Mouse (Mus musculus) kidney, embryonic 16.5 days (tissue): ENCODE measurements around the gene Srsf3. TPM values are rescaled to one million over a fixed set of nuclear protein-coding genes. Genes with fewer than 3 reads are reported as not detected.
A peak's percentile ranks its signal among the peaks of the same experiment; 100 is the strongest.

ENCODE experiments used
- ATAC-seq: fragments of 200-750 bp; cut with Nextera tagmentation; 2 replicates; pipeline ENCODE4 v1.8.0; 2017; ENCODE audit warnings: moderate TSS enrichment; ENCODE audit not compliant: low FRiP score, low TSS enrichment
- H3K27ac ChIP-seq: fragments of 300-500 bp; sonication (generic); 2 replicates; pipeline ENCODE4 v1.5.1; 2014; ENCODE audit warnings: low read length
- H3K27me3 ChIP-seq: fragments of 300-500 bp; sonication (generic); 2 replicates; pipeline ENCODE4 v1.6.1; 2014; ENCODE audit warnings: low read length, control low read depth, mixed read lengths; ENCODE audit not compliant: insufficient read depth
- H3K36me3 ChIP-seq: fragments of 300-500 bp; sonication (generic); 2 replicates; pipeline ENCODE4 v1.6.1; 2014; ENCODE audit warnings: low read length, control low read depth, mixed read lengths; ENCODE audit not compliant: insufficient read depth
- H3K4me1 ChIP-seq: fragments of 300-500 bp; sonication (generic); 2 replicates; pipeline ENCODE4 v1.6.1; 2014; ENCODE audit warnings: low read length, control low read depth, mixed read lengths; ENCODE audit not compliant: insufficient read depth
- H3K4me2 ChIP-seq: fragments of 300-500 bp; sonication (generic); replicated peaks from 2 replicates; pipeline ENCODE4 v1.6.1; 2014; ENCODE audit warnings: low read depth, low read length
- H3K4me3 ChIP-seq: fragments of 300-500 bp; sonication (generic); 2 replicates; pipeline ENCODE4 v1.5.1; 2014; ENCODE audit warnings: mild to moderate bottlenecking, low read length
- H3K9ac ChIP-seq: fragments of 300-500 bp; sonication (generic); replicated peaks from 2 replicates; pipeline ENCODE4 v1.6.1; 2014; ENCODE audit warnings: low read length
- H3K9me3 ChIP-seq: fragments of 300-500 bp; sonication (generic); 2 replicates; pipeline ENCODE4 v1.6.1; 2016; ENCODE audit warnings: low read length, control low read depth
- WGBS: fragments of 180-500 bp; shearing (Covaris S2); extraction: QIAGEN DNeasy Blood & Tissue Kit; methylation state at CpG from one replicate; pipeline ENCODE4 v1.1.7; 2014; 5-methylcytosine and 5-hydroxymethylcytosine counted together
- polyA plus RNA-seq: library from polyadenylated mRNA; unstranded; fragments of >200 nt; fragmentation: Nextera tagmentation; extraction: Ambion mirVana; gene quantifications from 2 replicates; pipeline ENCODE4 v1.2.1, GENCODE M21; 2015

The Srsf3 gene
- polyA plus RNA-seq, 1 experiment from 2014 or later, result 597 TPM

GRCm38 (mm10) chr17:28994615-28995014 is 37.8 kb upstream of the Srsf3 start:
- no peak overlapping the region for H3K27ac ChIP-seq
- ATAC-seq, result no peak
- H3K9me3 ChIP-seq, result no peaks in the 10 kb centered on the region
- no peak overlapping the region for H3K4me3 ChIP-seq
- 78% methylated on average over 4 of the region's 4 CpGs for WGBS
- no peaks in the 10 kb centered on the region for H3K27me3 ChIP-seq
- H3K36me3 ChIP-seq, result peaks cover 37% of the 10 kb centered on the region
- H3K4me2 ChIP-seq, result no peak overlapping the region
- no peak overlapping the region for H3K9ac ChIP-seq
- H3K4me1 ChIP-seq, result no peaks in the 10 kb centered on the region

GRCm38 (mm10) chr17:29000465-29000864 is 32.0 kb upstream of the Srsf3 start:
- Histone ChIP-seq H3K9ac (no peak overlapping the region), H3K4me1 (peaks cover 4% of the 10 kb centered on the region; the same call in 1 of the 2 replicates), H3K27me3 (no peaks in the 10 kb centered on the region), H3K36me3 (peaks cover 30% of the 10 kb centered on the region), H3K4me3 (no peak overlapping the region), H3K9me3 (no peaks in the 10 kb centered on the region), H3K27ac (no peak overlapping the region), H3K4me2 (no peak overlapping the region)
- WGBS, result 85% methylated on average over 6 of the region's 6 CpGs
- ATAC-seq, result no peak

- Histone ChIP-seq H3K9me3 (no peaks in the 10 kb centered on the region), H3K27me3 (no peaks in the 10 kb centered on the region), H3K4me3 (no peak overlapping the region), H3K9ac (no peak overlapping the region), H3K4me2 (no peak overlapping the region), H3K27ac (no peak overlapping the region), H3K36me3 (peaks cover 20% of the 10 kb centered on the region), H3K4me1 (peaks cover 17% of the 10 kb centered on the region)
- 70% methylated on average over 1 of the region's 1 CpGs for WGBS
- ATAC-seq, result no peak
Measured at GRCm38 (mm10) chr17:29003740-29004139, 28.7 kb upstream of the Srsf3 start.

- H3K9me3 ChIP-seq, result no peaks in the 10 kb centered on the region
- no peak for ATAC-seq
- no peak overlapping the region for H3K4me2 ChIP-seq
- 95% methylated on average over 3 of the region's 3 CpGs for whole genome bisulfite sequencing
- peaks cover 10% of the 10 kb centered on the region; the same call in 1 of the 2 replicates for H3K36me3 ChIP-seq
- peaks cover 17% of the 10 kb centered on the region for H3K4me1 ChIP-seq
- no peaks in the 10 kb centered on the region for H3K27me3 ChIP-seq
- H3K27ac ChIP-seq, result no peak overlapping the region
- no peak overlapping the region for H3K4me3 ChIP-seq
- no peak overlapping the region for H3K9ac ChIP-seq
Measured at GRCm38 (mm10) chr17:29005002-29005401, 27.4 kb upstream of the Srsf3 start.

GRCm38 (mm10) chr17:29006812-29007211 is 25.6 kb upstream of the Srsf3 start:
- Histone ChIP-seq H3K27me3 (no peaks in the 10 kb centered on the region), H3K27ac (peak overlapping the region; percentile 66), H3K4me3 (peak overlapping the region; percentile 93), H3K4me1 (peaks cover 17% of the 10 kb centered on the region), H3K36me3 (no peaks in the 10 kb centered on the region), H3K4me2 (peak overlapping the region; percentile 90), H3K9me3 (no peaks in the 10 kb centered on the region), H3K9ac (peak overlapping the region; percentile 94)
- no peak for ATAC-seq
- 7% methylated on average over 7 of the region's 7 CpGs for WGBS

- peak overlapping the region; percentile 90 for H3K4me2 ChIP-seq
- peak overlapping the region; percentile 93 for H3K4me3 ChIP-seq
- peaks cover 17% of the 10 kb centered on the region for H3K4me1 ChIP-seq
- peak overlapping the region; percentile 94 for H3K9ac ChIP-seq
- H3K27ac ChIP-seq, result peak overlapping the region; percentile 66
- H3K27me3 ChIP-seq, result no peaks in the 10 kb centered on the region
- peak; percentile 36 for ATAC-seq
- under 1% methylated on average over 19 of the region's 19 CpGs for WGBS
- H3K36me3 ChIP-seq, result no peaks in the 10 kb centered on the region
- no peaks in the 10 kb centered on the region for H3K9me3 ChIP-seq
Measured at GRCm38 (mm10) chr17:29007243-29007640, 25.2 kb upstream of the Srsf3 start.

- Histone ChIP-seq H3K27me3 (no peaks in the 10 kb centered on the region), H3K27ac (peak within 1 kb of the TSS; percentile 66), H3K36me3 (no peaks in the 10 kb centered on the region), H3K9me3 (no peaks in the 10 kb centered on the region), H3K4me3 (peak within 1 kb of the TSS; percentile 93), H3K4me1 (peaks cover 17% of the 10 kb centered on the region), H3K9ac (peak within 1 kb of the TSS; percentile 94), H3K4me2 (peak within 1 kb of the TSS; percentile 90)
- peak; percentile 93 for ATAC-seq
- under 1% methylated on average over 64 of the region's 65 CpGs for WGBS
Measured at GRCm38 (mm10) chr17:29007641-29008325, 24.6 kb upstream of the Srsf3 start, which contains the start of gene Stk38. Gene Stk38, minus strand, starts transcription at chr17:29007995.

GRCm38 (mm10) chr17:29008326-29008650 is 24.1 kb upstream of the Srsf3 start:
- 16% methylated on average over 8 of the region's 8 CpGs for WGBS
- peak overlapping the region; percentile 90 for H3K4me2 ChIP-seq
- H3K4me1 ChIP-seq, result peaks cover 17% of the 10 kb centered on the region
- peak overlapping the region; percentile 66 for H3K27ac ChIP-seq
- no peaks in the 10 kb centered on the region for H3K36me3 ChIP-seq
- H3K9ac ChIP-seq, result peak overlapping the region; percentile 94
- no peak for ATAC-seq
- H3K27me3 ChIP-seq, result no peaks in the 10 kb centered on the region
- no peaks in the 10 kb centered on the region for H3K9me3 ChIP-seq
- H3K4me3 ChIP-seq, result peak overlapping the region; percentile 93

- Histone ChIP-seq H3K27ac (no peak overlapping the region), H3K9me3 (no peaks in the 10 kb centered on the region), H3K36me3 (no peaks in the 10 kb centered on the region), H3K4me2 (no peak overlapping the region), H3K9ac (no peak overlapping the region), H3K4me3 (no peak overlapping the region), H3K27me3 (no peaks in the 10 kb centered on the region), H3K4me1 (peaks cover 17% of the 10 kb centered on the region)
- ATAC-seq, result no peak
- 86% methylated on average over 4 of the region's 4 CpGs for WGBS
Measured at GRCm38 (mm10) chr17:29009181-29009580, 23.2 kb upstream of the Srsf3 start.

GRCm38 (mm10) chr17:29014235-29014634 is 18.2 kb upstream of the Srsf3 start:
- ATAC-seq, result peak; percentile 86
- Histone ChIP-seq H3K9me3 (no peaks in the 10 kb centered on the region), H3K27ac (0 out of 2 replicates have a peak overlapping the region, but pooled peaks have one; percentile 1)

More at GRCm38 (mm10) chr17:29014235-29014634, 18.2 kb upstream of the Srsf3 start:
- Histone ChIP-seq H3K36me3 (no peaks in the 10 kb centered on the region), H3K27me3 (no peaks in the 10 kb centered on the region), H3K9ac (no peak overlapping the region), H3K4me2 (no peak overlapping the region), H3K4me3 (no peak overlapping the region), H3K4me1 (no peaks in the 10 kb centered on the region)
